Mouse (Mus musculus): ENCODE measurements around the gene Akt3.

Gene Akt3

DNA sequence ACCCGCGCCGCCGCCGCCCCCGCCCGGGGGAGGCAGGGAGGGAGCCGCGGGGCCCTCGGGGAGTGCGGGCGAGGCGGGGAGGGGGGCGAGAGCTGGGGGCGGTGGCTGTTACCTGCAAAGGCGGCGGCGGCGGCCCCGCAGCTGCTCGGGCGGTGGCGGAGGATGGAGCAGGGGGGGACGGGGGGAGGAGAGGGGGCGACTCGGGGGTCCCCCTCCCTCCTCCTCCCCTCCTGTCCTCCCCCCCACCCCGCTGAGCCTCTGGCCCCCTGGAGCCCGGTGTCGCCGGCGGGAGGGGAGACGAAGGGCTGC lies at the start of gene Akt3:
Gene Akt3, minus strand, starts transcription at position 170 of the 309 bp plus-strand sequence.
- peak in 1 of 2 experiments; percentile 10 for DNase-seq (ENCODE audit: low spot score in 2 of 2)

DNA sequence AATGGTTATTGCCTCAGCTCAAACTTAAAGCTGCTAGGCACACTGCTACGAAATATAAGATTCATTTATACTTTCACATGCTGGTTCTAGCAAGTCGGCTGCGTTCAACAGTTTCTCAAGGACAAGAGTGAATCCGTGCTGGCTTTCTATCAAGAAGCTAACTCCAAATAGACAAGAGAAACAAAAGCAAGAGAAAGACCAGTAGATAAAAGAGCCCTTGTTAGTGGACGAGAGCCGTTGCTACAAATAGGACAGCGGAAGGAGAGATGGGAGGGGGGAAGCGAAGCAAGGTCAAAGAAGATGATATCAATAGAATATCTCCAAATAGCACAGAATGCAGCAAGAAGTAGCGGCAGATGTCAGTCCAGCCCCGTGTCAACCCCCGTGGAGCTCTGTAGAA lies 49.5 kb upstream of the Akt3 start:
- DNase-seq (ENCODE audit: low spot score in 2 of 2) = no peak

DNA sequence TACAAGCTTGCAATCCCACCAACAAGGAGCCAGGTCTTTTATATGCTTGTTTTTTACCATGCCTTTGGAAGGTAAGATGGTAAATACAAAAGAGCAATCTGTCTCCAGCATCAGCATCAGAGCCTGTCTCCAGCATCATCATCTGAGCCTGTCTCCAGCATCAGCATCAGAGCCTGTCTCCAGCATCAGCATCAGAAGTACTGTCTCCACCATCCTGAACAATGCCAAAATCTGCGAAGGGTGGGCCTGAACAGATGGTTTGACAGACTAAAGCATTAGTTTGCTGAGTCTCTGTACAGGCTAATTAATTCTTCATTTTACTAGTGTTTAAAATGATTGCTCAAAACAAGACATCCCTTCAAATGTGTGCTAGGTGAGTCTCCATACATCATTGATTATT lies 40.2 kb upstream of the Akt3 start:
- DNase-seq (ENCODE audit: low spot score in 2 of 2) = no peak

DNA sequence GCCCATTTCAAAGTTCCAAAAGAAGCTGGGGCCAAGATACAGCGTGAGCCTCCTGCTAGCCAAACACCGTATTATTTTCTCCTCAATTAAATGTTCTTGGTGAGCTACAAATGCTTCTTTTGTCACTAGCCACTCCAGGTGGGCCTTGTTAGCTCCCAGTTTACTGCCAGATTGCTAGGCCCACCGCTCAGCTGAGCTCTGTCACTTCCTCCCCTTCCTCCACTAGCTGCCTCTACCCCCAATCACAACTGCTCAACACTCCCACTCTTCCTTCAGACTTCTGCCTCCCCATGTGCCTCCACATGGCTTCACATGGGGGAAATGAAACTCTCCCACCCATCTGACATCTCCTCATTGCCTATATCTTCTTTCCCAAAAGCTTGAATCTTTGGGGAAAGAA lies 28.8 kb upstream of the Akt3 start:
- DNase-seq (ENCODE audit: low spot score in 2 of 2) = no peak

DNA sequence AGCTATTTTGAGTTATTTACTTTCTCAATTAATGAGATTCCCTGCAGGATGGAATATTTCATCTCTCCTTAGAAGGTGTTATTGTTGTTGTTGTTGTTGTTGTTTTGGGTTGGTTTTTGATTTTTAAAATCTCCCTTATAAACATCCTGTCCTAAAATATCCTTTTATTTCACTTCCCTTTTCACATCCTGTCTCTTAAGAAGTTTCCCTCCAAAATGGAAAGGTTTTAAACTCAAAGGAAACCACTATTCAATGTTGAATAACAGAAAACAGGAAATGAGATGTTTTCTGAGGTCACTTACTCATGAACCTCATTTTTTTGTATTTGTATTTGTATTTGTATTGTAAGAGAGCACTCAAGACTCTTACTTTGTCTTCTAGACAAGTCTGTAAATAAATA lies 23.9 kb upstream of the Akt3 start:
- DNase-seq (ENCODE audit: low spot score in 2 of 2) = no peak

DNA sequence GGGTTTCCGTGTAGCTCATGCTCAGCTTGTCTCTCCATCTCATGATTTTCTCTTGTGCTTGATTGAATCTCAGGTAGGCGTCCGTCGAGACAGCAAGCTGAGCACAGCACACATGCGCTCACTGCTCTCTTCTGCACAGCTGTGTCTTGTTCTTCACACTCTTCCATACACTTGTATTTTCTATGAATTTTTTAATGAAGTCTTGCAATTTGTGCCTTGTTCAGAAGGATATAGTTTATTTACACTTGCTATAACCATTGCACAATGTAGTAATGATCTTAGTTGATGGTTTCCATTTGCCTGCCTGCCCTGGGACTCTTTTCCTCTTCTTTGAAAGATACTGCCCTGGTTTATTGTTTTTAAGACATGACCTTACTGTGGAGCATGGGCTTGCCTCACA lies 19.4 kb upstream of the Akt3 start:
- no peak for DNase-seq (ENCODE audit: low spot score in 2 of 2)

DNA sequence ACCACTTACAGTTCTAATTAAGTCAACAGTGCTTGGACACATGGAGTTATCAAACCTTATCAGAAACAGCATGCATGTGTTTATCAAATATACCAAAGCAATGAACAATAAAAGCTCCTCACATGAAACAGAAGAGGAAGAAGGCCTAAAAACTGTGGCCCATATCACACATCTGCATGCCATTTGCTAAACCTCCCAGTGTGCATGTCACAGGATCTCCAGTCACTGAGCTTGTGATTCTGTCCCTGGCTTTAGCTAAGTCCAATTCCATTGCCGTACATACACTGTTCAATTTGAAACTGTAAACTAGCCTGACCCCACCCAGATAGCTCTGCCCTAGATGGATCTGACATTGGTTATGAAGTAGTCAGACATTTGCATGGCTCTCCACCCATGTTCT lies 9.6 kb upstream of the Akt3 start:
- no peak for DNase-seq (ENCODE audit: low spot score in 2 of 2)

DNA sequence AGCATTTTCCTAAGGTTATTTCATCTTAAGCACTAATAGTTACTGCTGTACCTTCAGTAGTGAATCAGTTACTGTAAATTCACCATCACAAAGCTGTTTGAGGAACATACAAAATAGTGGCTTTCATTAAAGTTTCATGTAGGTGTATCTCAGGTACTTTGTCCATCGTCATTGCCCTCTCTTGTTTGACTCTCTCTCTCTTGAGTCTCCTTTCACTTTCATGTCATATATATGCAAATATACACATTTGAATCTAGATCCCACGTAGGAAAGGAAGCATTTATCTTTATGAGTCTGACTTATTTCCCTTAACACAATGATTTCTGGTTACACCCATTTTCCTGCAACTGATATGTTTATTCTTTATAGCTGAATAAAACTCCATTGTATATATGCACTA lies 4.9 kb upstream of the Akt3 start:
- DNase-seq (ENCODE audit: low spot score in 2 of 2) = no peak

DNA sequence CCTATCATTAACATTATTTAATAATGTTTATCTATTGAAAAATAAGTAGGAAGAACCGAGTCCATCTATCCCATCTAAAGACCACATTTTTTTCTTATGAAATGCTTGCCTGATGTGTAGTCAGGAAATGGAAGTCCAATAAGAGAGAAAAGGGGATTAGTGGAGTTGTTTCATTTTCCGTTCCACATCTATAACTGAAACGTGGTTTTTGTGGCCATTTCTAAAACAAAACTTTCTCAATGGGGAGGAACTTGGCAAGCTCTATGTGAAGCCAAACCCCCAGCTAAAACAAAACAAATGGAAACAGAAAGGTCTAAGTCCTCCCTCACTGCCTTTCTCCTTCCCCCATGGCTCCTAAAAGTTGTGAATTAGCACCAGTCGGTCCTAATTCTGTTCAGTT lies 2.8 kb upstream of the Akt3 start:
- no peak for DNase-seq (ENCODE audit: low spot score in 2 of 2)

DNA sequence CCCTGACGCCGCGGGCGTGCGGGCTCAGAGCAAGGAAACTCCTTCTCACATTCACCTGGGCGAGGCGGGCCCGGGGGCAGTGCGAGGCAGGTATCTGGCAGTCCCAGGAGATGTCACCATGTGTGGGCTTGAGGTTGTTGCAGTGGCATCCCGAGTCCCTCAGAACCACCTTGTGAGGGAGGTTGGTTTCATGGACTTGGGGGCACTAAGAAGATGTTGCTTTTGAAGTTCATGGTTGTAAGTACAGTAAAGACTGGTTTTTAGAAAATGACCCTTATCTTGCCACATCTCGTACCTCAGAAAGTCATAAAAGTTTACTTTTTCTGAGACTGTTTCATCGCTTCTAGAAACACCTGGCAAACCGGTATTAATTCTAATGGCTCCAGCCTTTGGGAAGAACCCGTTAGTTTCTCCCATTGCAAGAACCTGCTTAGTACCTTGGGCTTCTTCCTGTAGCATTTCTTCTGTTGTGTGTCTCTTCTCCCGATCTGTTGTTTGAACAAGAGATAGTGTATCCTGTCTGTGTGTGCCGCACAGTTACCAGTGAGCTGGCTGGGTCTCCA lies 1.1 kb upstream of the Akt3 start:
- no peak for DNase-seq (ENCODE audit: low spot score in 2 of 2)

DNA sequence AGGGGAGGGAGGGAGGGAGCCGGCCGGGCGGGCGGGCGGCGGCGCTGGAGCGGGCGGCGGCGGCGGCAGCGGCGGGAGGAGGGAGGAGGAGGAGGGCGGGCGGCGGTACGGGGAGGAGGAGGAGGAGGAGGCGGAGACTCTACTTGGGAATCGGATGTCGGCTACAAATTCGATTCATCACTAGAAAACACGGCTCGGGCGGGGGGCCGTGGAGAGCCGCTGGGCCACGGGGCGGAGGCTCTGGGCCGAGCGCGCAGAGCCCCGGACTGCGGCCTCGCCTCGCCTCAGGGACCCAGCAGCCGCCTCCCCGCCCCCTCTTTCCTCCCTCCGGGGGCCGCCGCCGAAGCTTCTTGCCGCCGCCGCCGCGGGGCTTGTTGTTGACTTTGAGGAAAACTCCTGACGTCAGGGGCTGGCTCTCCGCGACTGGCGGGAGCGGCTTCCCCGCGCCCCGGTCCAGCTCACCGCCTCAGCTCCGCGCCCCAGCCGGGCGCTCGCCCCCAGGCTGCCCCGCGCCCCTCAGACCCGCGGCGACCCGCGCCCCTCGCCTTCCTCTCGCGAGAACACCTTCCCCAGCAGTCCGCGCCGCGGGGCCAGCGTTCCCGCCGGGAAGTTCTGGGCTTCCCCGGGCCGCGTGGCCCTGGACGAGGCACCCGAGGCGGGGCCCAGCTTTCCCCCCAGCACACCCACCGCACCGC lies 487 bp upstream of the Akt3 start:
- DNase-seq (ENCODE audit: low spot score in 2 of 2) = peak; percentile 59 to 69

DNA sequence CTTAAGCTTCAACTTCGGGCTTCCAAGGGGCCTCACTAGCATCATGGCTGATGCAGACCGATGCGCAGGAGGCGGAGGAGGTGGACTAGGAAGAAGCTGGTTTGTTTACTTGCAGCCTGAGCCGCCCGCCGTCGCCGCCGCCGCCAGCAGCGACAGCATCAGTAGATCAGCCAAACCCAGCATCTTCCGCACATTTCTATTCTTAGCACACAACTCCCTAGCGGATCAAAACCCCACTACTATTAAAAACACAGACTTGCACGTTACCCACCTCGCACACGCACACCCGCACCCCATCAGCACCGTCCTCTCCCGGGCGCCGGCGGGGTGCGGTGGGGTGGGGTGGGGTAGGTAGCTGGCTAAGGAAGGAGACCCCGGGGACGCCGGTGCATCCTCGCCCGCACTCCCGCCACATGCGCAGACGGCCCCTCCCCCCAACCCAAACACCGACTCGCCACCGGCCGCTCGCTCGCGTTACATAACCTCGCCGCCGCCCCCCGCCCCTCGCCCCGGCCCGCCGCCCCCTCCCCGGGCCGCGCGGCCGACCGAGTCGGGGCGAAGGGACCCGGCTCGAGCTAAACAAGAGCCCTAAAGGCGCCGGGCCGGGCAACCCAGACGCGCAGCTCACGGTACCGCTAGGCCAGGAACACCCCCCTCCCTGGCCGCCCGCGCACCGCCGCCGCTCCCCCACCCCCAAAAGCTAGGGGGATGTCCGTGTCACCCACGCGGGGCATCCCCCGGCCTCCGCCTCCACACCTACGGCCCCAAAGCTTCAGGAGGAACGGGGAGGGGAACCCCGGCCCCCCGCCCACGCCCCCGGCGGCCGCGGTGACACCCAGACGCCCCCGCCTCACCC lies 597 bp downstream of the Akt3 start:
- DNase-seq (ENCODE audit: low spot score in 2 of 2) = peak; percentile 27 to 41

DNA sequence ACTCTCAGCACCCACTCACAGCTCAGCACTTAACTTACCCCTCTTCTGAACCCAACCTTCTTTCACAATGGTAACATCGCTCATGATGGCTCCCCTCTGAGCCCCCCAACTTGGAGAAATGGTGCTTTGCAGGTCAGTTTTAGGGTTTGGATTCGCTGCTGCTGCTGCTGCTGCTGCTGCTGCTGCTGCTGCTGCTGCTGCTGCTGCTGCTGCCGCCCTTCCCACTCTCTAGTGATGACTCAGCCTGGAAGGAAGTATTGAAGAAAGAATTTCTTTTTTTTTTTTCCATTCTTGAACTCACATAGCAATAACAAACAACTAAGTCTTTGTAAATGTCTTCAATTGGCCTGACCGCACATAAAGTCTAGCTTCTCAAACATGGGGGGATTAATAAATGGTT lies 9.4 kb downstream of the Akt3 start:
- no peak for DNase-seq (ENCODE audit: low spot score in 2 of 2)

DNA sequence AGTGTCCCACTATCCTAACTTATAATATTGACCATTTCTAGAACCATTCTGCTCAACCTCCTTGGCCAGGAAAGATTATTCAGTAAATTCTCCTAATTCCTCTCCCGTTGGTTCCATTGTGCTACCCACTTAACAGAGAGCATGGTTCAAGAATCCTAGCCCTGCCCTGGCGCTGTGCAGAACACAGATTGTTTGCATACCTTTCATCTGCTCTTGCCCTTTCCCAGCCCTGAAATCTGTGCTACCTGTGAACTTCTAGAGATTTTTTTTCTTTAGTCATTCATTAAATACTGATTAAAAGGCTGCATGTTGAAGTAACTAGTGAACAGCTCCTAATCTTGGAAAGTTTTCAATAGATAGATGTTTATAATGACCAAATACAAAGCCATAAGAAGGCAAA lies 19.6 kb downstream of the Akt3 start:
- no peak for DNase-seq (ENCODE audit: low spot score in 2 of 2)

DNA sequence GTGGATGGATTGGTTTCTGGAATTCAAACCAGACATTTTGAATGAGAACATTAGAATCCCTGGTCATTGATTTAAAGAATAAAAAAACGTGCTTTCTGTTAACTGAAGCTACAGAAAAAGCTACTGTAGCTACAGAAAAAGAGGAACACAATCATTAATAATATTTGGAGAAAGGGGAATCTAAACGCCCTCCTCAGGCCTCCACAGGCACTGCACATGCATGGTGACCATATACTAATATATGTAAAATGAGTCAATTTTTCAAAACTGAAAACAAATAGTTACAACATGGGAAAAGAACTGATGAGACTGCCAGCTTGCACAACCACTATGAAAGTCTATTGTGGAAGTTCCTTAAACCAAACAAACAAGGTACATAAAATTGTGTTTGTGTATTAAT lies 21.3 kb downstream of the Akt3 start:
- DNase-seq (ENCODE audit: low spot score in 2 of 2) = no peak

DNA sequence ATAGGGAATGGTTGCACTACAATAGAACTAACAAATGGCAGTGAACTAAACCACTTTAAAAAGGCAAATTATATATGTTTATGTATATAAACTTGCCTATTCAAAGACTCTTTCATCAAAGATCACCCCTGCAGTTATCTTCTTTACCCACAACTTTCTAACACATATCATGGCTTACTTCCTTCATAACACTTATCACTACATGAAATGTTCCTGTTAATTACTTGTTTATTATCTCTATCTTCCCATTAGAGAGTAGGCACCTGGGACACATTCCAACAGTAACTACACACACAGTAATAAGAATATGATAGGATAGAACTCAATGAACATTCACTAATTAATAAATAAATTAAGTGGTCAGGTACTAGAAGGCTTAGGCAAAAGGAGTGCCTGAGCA lies 21.8 kb downstream of the Akt3 start:
- no peak for DNase-seq (ENCODE audit: low spot score in 2 of 2)

DNA sequence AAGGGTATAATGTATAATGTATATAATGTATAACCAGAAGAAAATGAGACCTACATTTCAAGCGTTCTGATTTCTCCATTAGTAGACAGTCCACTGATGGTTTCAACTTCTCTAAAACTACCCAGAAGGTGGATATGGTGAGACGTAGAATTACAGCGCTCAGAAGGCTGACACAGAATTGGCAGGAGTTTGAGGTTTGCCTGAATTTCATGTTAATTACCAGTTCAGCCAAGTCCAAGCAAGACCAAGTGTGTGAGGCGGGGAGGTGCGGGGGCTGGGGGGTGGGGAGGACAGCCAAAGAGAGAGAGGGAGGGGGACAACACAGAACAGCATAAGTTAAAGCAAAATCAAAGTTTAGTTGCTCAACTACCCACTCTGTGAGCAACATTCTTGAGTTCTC lies 23.5 kb downstream of the Akt3 start:
- DNase-seq (ENCODE audit: low spot score in 2 of 2) = no peak

DNA sequence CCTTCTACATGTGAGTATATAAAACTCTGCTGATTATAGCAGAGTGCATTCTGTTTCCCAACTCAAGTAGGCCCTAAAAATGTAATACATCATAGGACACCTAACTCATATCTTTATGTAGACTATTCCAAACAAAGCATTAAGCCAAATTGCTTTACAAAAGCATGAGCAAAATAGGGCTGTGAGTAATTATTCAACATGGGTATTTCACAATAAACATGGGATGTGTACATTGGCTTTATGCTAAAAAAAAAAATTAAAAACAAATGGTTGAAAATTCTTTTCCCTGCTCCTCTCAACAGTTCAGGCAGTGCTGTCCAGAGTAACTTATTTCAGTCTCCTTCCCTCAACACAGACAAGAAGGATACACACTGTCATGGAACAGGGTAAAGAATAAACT lies 26.9 kb downstream of the Akt3 start:
- no peak for DNase-seq (ENCODE audit: low spot score in 2 of 2)

DNA sequence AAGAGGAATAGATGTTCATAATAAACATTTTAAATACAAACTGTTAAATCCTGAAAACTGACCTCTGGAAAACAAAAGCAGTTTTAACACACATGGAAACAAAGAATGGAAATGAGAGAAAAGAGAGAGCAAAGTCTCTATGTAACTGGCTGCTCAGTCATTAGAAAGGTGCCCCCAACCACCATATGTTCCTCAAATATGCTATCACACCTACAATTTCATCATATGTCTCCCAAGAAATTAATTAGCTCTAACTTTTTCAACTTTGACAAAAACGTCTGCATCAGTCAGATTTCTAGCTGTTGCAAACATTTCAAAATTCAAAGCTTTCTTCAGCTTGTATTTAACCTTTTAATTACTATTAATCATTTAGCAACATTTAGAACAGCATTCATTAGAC lies 59.0 kb downstream of the Akt3 start:
- DNase-seq (ENCODE audit: low spot score in 2 of 2) = no peak

DNA sequence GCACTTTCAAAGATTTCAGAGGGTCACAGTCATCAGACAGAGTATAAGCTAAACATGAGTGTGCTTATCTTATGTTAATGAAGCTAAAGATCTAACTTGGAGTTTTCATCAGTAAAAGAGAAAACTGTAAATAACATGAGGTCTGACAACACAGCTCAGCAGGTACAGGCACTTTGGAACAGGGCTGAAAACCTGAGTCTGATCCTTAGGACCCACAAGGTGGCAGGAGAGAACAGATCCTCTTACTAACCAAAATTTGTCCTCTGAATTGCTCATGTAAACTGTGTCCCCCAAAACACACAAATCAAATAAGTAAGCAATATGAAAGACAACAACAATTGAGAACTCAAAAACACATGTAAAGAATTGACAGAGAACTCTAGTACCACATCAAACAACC lies 62.8 kb downstream of the Akt3 start:
- no peak for DNase-seq (ENCODE audit: low spot score in 2 of 2)

DNA sequence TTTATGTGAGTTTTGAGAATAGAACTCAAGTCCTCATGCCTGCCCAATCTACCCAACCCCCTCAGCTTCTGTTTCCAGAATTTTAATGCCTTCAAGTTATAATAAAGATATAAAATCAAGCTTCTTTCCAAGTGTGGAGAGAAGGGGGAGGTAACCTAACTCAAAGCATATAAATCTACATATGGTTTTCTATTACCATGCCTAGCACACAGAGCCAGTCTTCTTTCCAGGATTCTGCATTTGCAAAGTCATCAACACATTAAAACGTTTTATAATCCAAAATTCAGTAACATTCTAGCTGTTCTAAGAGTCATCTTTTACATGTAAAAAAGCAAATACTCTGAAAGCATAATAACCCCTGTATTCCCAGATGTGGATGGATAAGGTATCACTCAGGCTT lies 63.7 kb downstream of the Akt3 start:
- DNase-seq (ENCODE audit: low spot score in 2 of 2) = no peak

DNA sequence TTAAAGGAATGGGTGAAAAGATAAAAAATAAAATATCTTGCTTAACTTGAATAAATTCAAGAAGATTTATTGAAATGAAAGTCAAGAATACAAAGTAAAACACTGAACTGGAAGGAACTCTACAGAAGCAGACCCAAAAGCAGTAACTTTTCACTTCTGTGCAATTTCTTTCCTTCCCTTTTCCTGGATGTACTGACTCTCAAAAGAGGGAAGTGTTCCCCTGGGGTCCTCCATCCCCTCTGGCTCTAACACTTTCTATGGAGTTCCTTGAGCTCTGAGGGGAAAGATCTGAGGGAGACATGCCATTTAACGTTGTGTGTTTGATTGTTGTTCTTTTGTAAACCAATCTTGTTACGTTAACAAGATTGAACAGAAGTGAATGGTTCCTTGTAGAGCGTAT lies 66.4 kb downstream of the Akt3 start:
- DNase-seq (ENCODE audit: low spot score in 2 of 2) = no peak

DNA sequence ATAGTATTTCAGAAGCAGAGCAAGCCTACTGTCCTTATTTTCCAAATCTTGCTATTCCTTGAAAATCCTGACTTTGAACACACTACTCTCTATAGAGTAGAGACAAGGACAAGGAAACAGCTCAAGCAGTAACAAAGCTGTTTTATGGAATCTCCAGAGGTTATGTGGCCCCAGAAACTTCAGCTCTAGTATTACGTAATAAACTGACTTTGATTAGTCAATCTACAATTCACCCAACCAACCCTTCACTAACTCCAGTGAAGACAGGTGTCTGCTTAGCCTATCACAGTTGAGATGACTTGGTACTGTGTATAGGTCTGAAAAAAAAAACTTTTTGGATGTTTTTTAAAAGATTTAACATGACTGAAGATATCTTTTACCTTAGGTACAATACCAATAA lies 67.6 kb downstream of the Akt3 start:
- no peak for DNase-seq (ENCODE audit: low spot score in 2 of 2)

All from spleen, postnatal 14 days (tissue).